ENCODE assay signal across 33 mouse cellular contexts in the genomic region with DNA sequence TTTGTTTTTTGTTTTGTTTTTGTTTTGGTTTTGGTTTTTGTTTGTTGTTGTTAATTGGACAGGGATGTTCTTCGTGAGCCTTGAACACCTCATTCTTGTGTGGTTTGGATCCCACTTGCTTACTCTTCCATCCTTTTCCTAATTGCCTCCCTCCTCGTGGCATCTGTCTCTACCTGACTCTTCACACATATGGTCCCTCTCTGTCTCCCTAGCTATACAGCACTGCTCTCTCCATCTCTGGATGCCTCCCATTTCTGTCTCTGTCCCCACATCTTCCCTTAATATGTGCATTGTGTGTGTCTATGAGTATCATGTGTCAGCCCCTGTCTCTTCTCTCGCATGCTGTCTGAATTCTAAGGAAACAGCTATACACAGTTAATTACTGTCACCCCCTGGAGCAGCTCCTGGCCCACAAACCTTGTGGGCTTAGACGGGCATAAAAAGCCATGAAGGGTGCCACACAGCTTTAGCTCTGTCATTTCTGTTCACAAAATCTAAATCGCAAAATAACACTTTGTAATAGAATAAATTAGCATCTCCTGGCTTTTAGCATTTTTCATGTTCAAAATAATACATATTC. TPM values are rescaled to one million over a fixed set of nuclear protein-coding genes. Genes with fewer than 3 reads are reported as not detected.
DNase-seq lines count a peak whose midpoint lies in the region; ATAC-seq lines count a peak whose summit lies in the region.
"Had no signal": no experiment of that assay in that cellular context is flagged by ENCODE, and none has a peak within 500 bp of the region (broad histone marks: within the 10 kb centered on the region; RNA-seq: fewer than 3 reads in every experiment).

No protein-coding gene starts in this region.

- 55% methylated on average over 5 of the region's 5 CpGs for WGBS in forebrain, embryonic 13.5 days
- 73% methylated on average over 5 of the region's 5 CpGs for WGBS in forebrain, embryonic 12.5 days
- 62% methylated on average over 5 of the region's 5 CpGs for WGBS in midbrain, embryonic 15.5 days
- WGBS in midbrain, embryonic 13.5 days: 72% methylated on average over 5 of the region's 5 CpGs
- 78% methylated on average over 5 of the region's 5 CpGs for WGBS in embryonic facial prominence, embryonic 10.5 days

- no peaks in the 10 kb centered on the region for H3K4me1 ChIP-seq in forebrain, embryonic 13.5 days
- H3K4me1 ChIP-seq in forebrain, embryonic 12.5 days: no peaks in the 10 kb centered on the region
- no peaks in the 10 kb centered on the region for H3K4me1 ChIP-seq in midbrain, embryonic 15.5 days
- no peaks in the 10 kb centered on the region for H3K4me1 ChIP-seq in midbrain, embryonic 13.5 days (replicated peaks)
- H3K4me1 ChIP-seq in embryonic facial prominence, embryonic 10.5 days: no peaks in the 10 kb centered on the region
- H3K4me1 ChIP-seq: embryonic facial prominence, embryonic 12.5 days; embryonic facial prominence, embryonic 15.5 days; heart, embryonic 10.5 days; heart, embryonic 13.5 days had no signal

- H3K9ac ChIP-seq in forebrain, embryonic 13.5 days: no peak overlapping the region
- H3K9ac ChIP-seq in forebrain, embryonic 12.5 days: no peak overlapping the region
- no peak overlapping the region for H3K9ac ChIP-seq in midbrain, embryonic 15.5 days
- no peak overlapping the region for H3K9ac ChIP-seq in midbrain, embryonic 13.5 days (replicated peaks)
- H3K9ac ChIP-seq: embryonic facial prominence, embryonic 12.5 days; embryonic facial prominence, embryonic 15.5 days; heart, embryonic 13.5 days; hindbrain, embryonic 14.5 days had no signal

- H3K27ac ChIP-seq in forebrain, embryonic 13.5 days: peak overlapping the region; percentile 14; the same call in 1 of the 2 replicates
- no peak overlapping the region for H3K27ac ChIP-seq in forebrain, embryonic 12.5 days
- 0 out of 2 replicates have a peak overlapping the region, but pooled peaks have one; percentile 34 for H3K27ac ChIP-seq in midbrain, embryonic 15.5 days
- H3K27ac ChIP-seq in midbrain, embryonic 13.5 days: no peak overlapping the region
- H3K27ac ChIP-seq in embryonic facial prominence, embryonic 10.5 days (replicated peaks): no peak overlapping the region
- H3K27ac ChIP-seq: embryonic facial prominence, embryonic 12.5 days; embryonic facial prominence, embryonic 15.5 days; gastrocnemius, adult 2 months; heart, adult 2 months; heart, embryonic 10.5 days; heart, embryonic 13.5 days; hindbrain, embryonic 14.5 days; hindbrain, postnatal 0 days had no signal

- no peaks in the 10 kb centered on the region for H3K27me3 ChIP-seq in forebrain, embryonic 13.5 days
- no peaks in the 10 kb centered on the region for H3K27me3 ChIP-seq in forebrain, embryonic 12.5 days
- H3K27me3 ChIP-seq in midbrain, embryonic 15.5 days (replicated peaks): no peaks in the 10 kb centered on the region
- no peaks in the 10 kb centered on the region for H3K27me3 ChIP-seq in midbrain, embryonic 13.5 days
- H3K27me3 ChIP-seq in embryonic facial prominence, embryonic 10.5 days (replicated peaks; ENCODE audit: low read depth, poor library complexity, severe bottlenecking): no peaks in the 10 kb centered on the region
- H3K27me3 ChIP-seq: embryonic facial prominence, embryonic 12.5 days; embryonic facial prominence, embryonic 15.5 days; heart, embryonic 13.5 days had no signal

- H3K4me3 ChIP-seq in forebrain, embryonic 13.5 days: no peak overlapping the region
- no peak overlapping the region for H3K4me3 ChIP-seq in forebrain, embryonic 12.5 days (replicated peaks)
- no peak overlapping the region for H3K4me3 ChIP-seq in midbrain, embryonic 15.5 days
- no peak overlapping the region for H3K4me3 ChIP-seq in midbrain, embryonic 13.5 days (replicated peaks)
- no peak overlapping the region for H3K4me3 ChIP-seq in embryonic facial prominence, embryonic 10.5 days
- H3K4me3 ChIP-seq: embryonic facial prominence, embryonic 12.5 days; embryonic facial prominence, embryonic 15.5 days; erythroblast, embryonic 14.5 days; gastrocnemius, adult 2 months; heart, adult 2 months; heart, embryonic 10.5 days; heart, embryonic 13.5 days had no signal

- peak; percentile 73 for DNase-seq in heart, adult 11 months
- DNase-seq in heart, adult 18-20 months: no peak
- DNase-seq in embryonic facial prominence, embryonic 10.5 days (ENCODE audit: low spot score): no peak
- DNase-seq: adrenal gland, adult 8-10 months; adrenal gland, postnatal 25 days; cerebellum, adult 18-20 months; cerebellum, adult 9-10 months; cerebellum, postnatal 14 days; gastrocnemius, adult 2 months; gastrocnemius, postnatal 14 days; heart, adult 2 months; heart, postnatal 14 days; heart, postnatal 4 days had no signal

- H3K4me2 ChIP-seq in forebrain, embryonic 13.5 days: no peak overlapping the region
- no peak overlapping the region for H3K4me2 ChIP-seq in forebrain, embryonic 12.5 days
- no peak overlapping the region for H3K4me2 ChIP-seq in midbrain, embryonic 15.5 days
- no peak overlapping the region for H3K4me2 ChIP-seq in midbrain, embryonic 13.5 days (replicated peaks)
- H3K4me2 ChIP-seq: embryonic facial prominence, embryonic 12.5 days; embryonic facial prominence, embryonic 15.5 days; heart, embryonic 13.5 days; hindbrain, embryonic 14.5 days had no signal

- no peaks in the 10 kb centered on the region for H3K36me3 ChIP-seq in forebrain, embryonic 13.5 days (ENCODE audit: poor library complexity, severe bottlenecking)
- H3K36me3 ChIP-seq in forebrain, embryonic 12.5 days (replicated peaks): no peaks in the 10 kb centered on the region
- H3K36me3 ChIP-seq in midbrain, embryonic 15.5 days (replicated peaks): no peaks in the 10 kb centered on the region
- no peaks in the 10 kb centered on the region for H3K36me3 ChIP-seq in midbrain, embryonic 13.5 days
- no peaks in the 10 kb centered on the region for H3K36me3 ChIP-seq in embryonic facial prominence, embryonic 10.5 days (replicated peaks)
- H3K36me3 ChIP-seq: embryonic facial prominence, embryonic 12.5 days; embryonic facial prominence, embryonic 15.5 days; heart, embryonic 10.5 days; heart, embryonic 13.5 days had no signal

- no peaks in the 10 kb centered on the region for H3K9me3 ChIP-seq in forebrain, embryonic 13.5 days (replicated peaks)
- no peaks in the 10 kb centered on the region for H3K9me3 ChIP-seq in forebrain, embryonic 12.5 days
- no peaks in the 10 kb centered on the region for H3K9me3 ChIP-seq in midbrain, embryonic 15.5 days
- no peaks in the 10 kb centered on the region for H3K9me3 ChIP-seq in midbrain, embryonic 13.5 days
- H3K9me3 ChIP-seq in embryonic facial prominence, embryonic 10.5 days: no peaks in the 10 kb centered on the region
- H3K9me3 ChIP-seq: embryonic facial prominence, embryonic 12.5 days; embryonic facial prominence, embryonic 15.5 days; heart, embryonic 10.5 days; heart, embryonic 13.5 days had no signal

- peak; percentile 62 for ATAC-seq in forebrain, embryonic 13.5 days
- ATAC-seq in forebrain, embryonic 12.5 days (ENCODE audit: low FRiP score): no peak
- 0 out of 2 replicates have a peak, but pooled peaks have one; percentile 60 for ATAC-seq in midbrain, embryonic 15.5 days (replicated peaks)
- no peak for ATAC-seq in midbrain, embryonic 13.5 days
- ATAC-seq in erythroblast, adult 5-6 weeks (replicated peaks; ENCODE audit: low FRiP score, poor library complexity, severe bottlenecking): no peak
- ATAC-seq: activated CD4-positive, CD25-positive, alpha-beta regulatory T cell, adult 4 months; hindbrain, postnatal 0 days; inflammation-experienced regulatory T-cells, adult 6 months; intestine, embryonic 16.5 days had no signal

RNA-seq across cellular contexts. Expression of gene Snrpb, which starts 33.0 kb away (rescaled TPM):
- 590 and 601 TPM in 2 replicates for polyA plus RNA-seq in forebrain, embryonic 13.5 days (2015; fragmentation: Nextera tagmentation; extraction: Ambion mirVana)
- 577 and 590 TPM in 2 replicates for polyA plus RNA-seq in forebrain, embryonic 12.5 days (2016; fragmentation: Nextera tagmentation; extraction: Ambion mirVana)
- total RNA-seq in heart, adult 18-20 months (2021): 100 to 1,000 TPM; 130 to 136 TPM
- polyA plus RNA-seq in midbrain, embryonic 15.5 days (2015; fragmentation: Nextera tagmentation; extraction: Ambion mirVana): 313 and 342 TPM in 2 replicates
- 424 and 459 TPM in 2 replicates for polyA plus RNA-seq in midbrain, embryonic 13.5 days (2015; fragmentation: Nextera tagmentation; extraction: Ambion mirVana)
- 52.0 and 67.6 TPM in 2 replicates for total RNA-seq in erythroblast, adult 5-6 weeks (2015; ENCODE audit: low replicate concordance)
- 39.7 and 46.3 TPM in 2 replicates for total RNA-seq in erythroblast, adult 5-6 weeks (2017; ENCODE audit: low replicate concordance)
- 898 and 946 TPM in 2 replicates for polyA plus RNA-seq in embryonic facial prominence, embryonic 10.5 days (2016; fragmentation: Nextera tagmentation; extraction: Ambion mirVana)

RNA-seq across cellular contexts. Expression of gene Tgm6, which starts 34.0 kb away (rescaled TPM):
- 0.06 and 0.08 TPM in 2 replicates for polyA plus RNA-seq in forebrain, embryonic 13.5 days (2015; fragmentation: Nextera tagmentation; extraction: Ambion mirVana)
- 0.06 TPM in 2 replicates for polyA plus RNA-seq in forebrain, embryonic 12.5 days (2016; fragmentation: Nextera tagmentation; extraction: Ambion mirVana)
- not detected for total RNA-seq in heart, adult 18-20 months (2021)
- polyA plus RNA-seq in midbrain, embryonic 15.5 days (2015; fragmentation: Nextera tagmentation; extraction: Ambion mirVana): 0.48 and 0.98 TPM in 2 replicates
- 0.05 and 0.15 TPM in 2 replicates for polyA plus RNA-seq in midbrain, embryonic 13.5 days (2015; fragmentation: Nextera tagmentation; extraction: Ambion mirVana)
- not detected in 2 replicates for total RNA-seq in erythroblast, adult 5-6 weeks (2015; ENCODE audit: low replicate concordance)
- not detected in 2 replicates for total RNA-seq in erythroblast, adult 5-6 weeks (2017; ENCODE audit: low replicate concordance)
- not detected in 2 replicates for polyA plus RNA-seq in embryonic facial prominence, embryonic 10.5 days (2016; fragmentation: Nextera tagmentation; extraction: Ambion mirVana)
- total RNA-seq: adrenal gland, adult 8-10 months; adrenal gland, postnatal 25 days; ES-E14; gastrocnemius, adult 2 months; gastrocnemius, postnatal 14 days; gastrocnemius, postnatal 4 days; heart, adult 2 months; heart, postnatal 14 days; heart, postnatal 4 days had no signal
- polyA plus RNA-seq: activated CD4-positive, CD25-positive, alpha-beta regulatory T cell, adult 4 months; embryonic facial prominence, embryonic 12.5 days; erythroblast, embryonic 14.5 days; heart, adult 2 months; heart, embryonic 10.5 days; heart, embryonic 13.5 days; heart, embryonic 16.5 days; hindbrain, embryonic 11.5 days; inflammation-experienced regulatory T-cells, adult 6 months; intestine, embryonic 16.5 days had no signal

RNA-seq across cellular contexts. Expression of gene Tmc2, which starts 48.8 kb away (rescaled TPM):
- not detected in 2 replicates for polyA plus RNA-seq in forebrain, embryonic 13.5 days (2015; fragmentation: Nextera tagmentation; extraction: Ambion mirVana)
- polyA plus RNA-seq in forebrain, embryonic 12.5 days (2016; fragmentation: Nextera tagmentation; extraction: Ambion mirVana): not detected in 2 replicates
- not detected for total RNA-seq in heart, adult 18-20 months (2021)
- not detected in 2 replicates for polyA plus RNA-seq in midbrain, embryonic 15.5 days (2015; fragmentation: Nextera tagmentation; extraction: Ambion mirVana)
- polyA plus RNA-seq in midbrain, embryonic 13.5 days (2015; fragmentation: Nextera tagmentation; extraction: Ambion mirVana): not detected in 2 replicates
- total RNA-seq in erythroblast, adult 5-6 weeks (2015; ENCODE audit: low replicate concordance): not detected in 2 replicates
- total RNA-seq in erythroblast, adult 5-6 weeks (2017; ENCODE audit: low replicate concordance): not detected in 2 replicates
- not detected in 2 replicates for polyA plus RNA-seq in embryonic facial prominence, embryonic 10.5 days (2016; fragmentation: Nextera tagmentation; extraction: Ambion mirVana)
- total RNA-seq: adrenal gland, adult 8-10 months; adrenal gland, postnatal 25 days; gastrocnemius, adult 2 months; gastrocnemius, postnatal 14 days; gastrocnemius, postnatal 4 days; heart, adult 2 months; heart, postnatal 14 days; heart, postnatal 4 days; hindbrain, postnatal 0 days had no signal
- polyA plus RNA-seq: embryonic facial prominence, embryonic 12.5 days; embryonic facial prominence, embryonic 15.5 days; erythroblast, embryonic 14.5 days; frontal cortex, adult 2 months; heart, adult 2 months; heart, embryonic 10.5 days; heart, embryonic 13.5 days; heart, embryonic 16.5 days; hindbrain, embryonic 11.5 days; hindbrain, embryonic 14.5 days; hindbrain, postnatal 0 days; inflammation-experienced regulatory T-cells, adult 6 months; intestine, embryonic 16.5 days had no signal

Comparison
In these comparisons a context has a peak if more than half of its experiments do, and no peak if none do; other contexts are left out.
1. ATAC-seq: peak in forebrain, embryonic 13.5 days (single experiment) and midbrain, embryonic 15.5 days (single experiment); none in forebrain, embryonic 12.5 days (single experiment), midbrain, embryonic 13.5 days (single experiment) and erythroblast, adult 5-6 weeks (single experiment).
2. H3K27ac ChIP-seq: peak in forebrain, embryonic 13.5 days (single experiment) and midbrain, embryonic 15.5 days (single experiment); none in forebrain, embryonic 12.5 days (single experiment), midbrain, embryonic 13.5 days (single experiment) and embryonic facial prominence, embryonic 10.5 days (single experiment).